Mouse (Mus musculus) C2C12 (cell line): ENCODE data around the gene Eef1a1.

Source experiments
- CEBPB ChIP-seq: IDR thresholded peaks from one replicate; pipeline ENCODE4 v1.6.1; 2011; ENCODE audit warnings: low read depth, mild to moderate bottlenecking, control low read depth, moderate library complexity
- CTCF ChIP-seq: IDR thresholded peaks from one replicate; pipeline ENCODE4 v1.5.1; 2011; ENCODE audit not compliant: control insufficient read depth, insufficient read depth, insufficient read length
- FOSL1 ChIP-seq: IDR thresholded peaks from one replicate; pipeline ENCODE4 v1.8.0; 2011; ENCODE audit warnings: mild to moderate bottlenecking, low read length; ENCODE audit not compliant: poor library complexity, insufficient read depth, severe bottlenecking
- MAX ChIP-seq: IDR thresholded peaks from one replicate; pipeline ENCODE4 v1.6.1; 2011; ENCODE audit warnings: mild to moderate bottlenecking, control low read depth
- USF1 ChIP-seq: IDR thresholded peaks from one replicate; pipeline ENCODE4 v1.6.1; 2011; ENCODE audit warnings: low read depth, mild to moderate bottlenecking, control low read depth, moderate library complexity

DNA sequence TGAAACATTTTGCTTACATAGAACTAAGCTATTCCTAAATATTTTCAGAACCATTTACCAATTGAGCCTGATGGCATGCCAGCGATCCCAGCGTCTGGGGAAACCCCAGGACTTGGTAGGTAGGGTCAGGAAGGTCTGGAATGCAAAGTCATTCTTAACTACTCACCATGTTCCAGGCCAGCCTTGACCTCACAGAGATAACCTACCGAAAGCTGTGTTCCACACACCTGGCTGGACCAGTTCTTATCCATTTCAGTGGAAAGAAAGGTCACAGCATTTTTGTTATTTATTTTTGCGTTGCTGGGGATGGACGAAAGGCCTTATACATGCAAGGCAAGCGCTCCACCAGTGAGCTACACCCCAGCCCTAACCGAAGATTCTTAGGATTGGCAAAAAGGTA, 45.7 kb upstream of the Eef1a1 start:
- no peak for TF ChIP-seq CTCF
- no peak for TF ChIP-seq FOSL1
- no peak for TF ChIP-seq USF1
- TF ChIP-seq CEBPB: no peak
- TF ChIP-seq MAX: no peak
